Mouse (Mus musculus) layer of hippocampus, adult 9-11 months (tissue): ENCODE data around the gene Olfr497.

ENCODE experiments used
- DNase-seq: peaks from one replicate; pipeline ENCODE4 v3.0.0; 2022

Olfr497 gene

GRCm38 (mm10) chr7:108420121-108420520, at the start of gene Olfr497:
TSS of gene Olfr497 (plus strand) at chr7:108420421.
- DNase-seq = no peak

DNA sequence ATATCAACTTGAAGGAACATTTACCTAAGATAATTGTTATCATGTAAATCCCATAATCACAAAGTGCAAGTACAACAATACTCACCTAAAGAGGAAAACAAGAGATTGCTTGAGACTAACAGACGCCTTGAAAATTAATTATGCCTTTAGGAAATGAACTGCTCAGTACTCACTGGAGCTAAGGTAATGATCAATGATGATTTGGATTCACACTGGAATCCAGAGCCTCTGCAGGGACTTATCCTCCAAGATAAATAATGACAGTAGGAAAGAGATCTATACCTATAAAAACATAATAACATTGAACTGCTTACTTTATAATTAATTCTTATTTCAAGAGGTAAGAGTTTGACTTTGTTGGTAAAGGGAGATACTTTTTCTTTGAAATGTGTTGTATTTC, 27.4 kb upstream of the Olfr497 start, which contains the start of gene Olfr495:
Olfr495 (plus strand) TSS at position 301 of the 400 bp plus-strand sequence.
- no peak for DNase-seq

DNA sequence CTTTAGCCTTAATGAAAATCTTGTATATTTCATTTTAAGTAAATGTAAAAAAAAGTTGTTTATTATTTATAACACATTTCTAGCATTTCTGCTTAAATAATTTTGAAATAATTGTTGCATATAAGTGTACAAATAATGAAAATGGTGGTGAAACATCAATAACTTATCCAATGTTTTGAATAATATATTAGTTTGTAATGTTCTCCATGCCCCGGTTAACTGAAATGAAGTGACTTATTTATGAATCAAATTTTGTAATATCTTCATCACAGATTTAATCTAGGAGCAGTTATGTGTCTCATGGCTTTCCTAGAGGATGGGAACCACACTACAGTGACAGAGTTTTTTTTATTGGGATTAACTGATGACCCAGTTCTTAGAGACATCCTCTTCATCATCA, 44.8 kb downstream of the Olfr497 start, which contains the start of gene Olfr498:
Olfr498 (plus strand) TSS at position 301 of the 400 bp plus-strand sequence.
- DNase-seq = no peak
